Mouse (Mus musculus): Measurements from ENCODE around the gene Usp2. TPM values are rescaled to one million over a fixed set of nuclear protein-coding genes. Genes with fewer than 3 reads are reported as not detected.

Usp2 gene
- 4.7 TPM for polyA plus RNA-seq (2014; fragmentation: Illumina TruSeq; extraction: RNeasy Lipid Tissue Mini Kit (QIAGEN cat#74804); ENCODE audit: low read depth, low replicate concordance)

GRCm38 (mm10) chr9:44066785-44067225 is at the start of gene Usp2:
Gene Usp2, plus strand, starts transcription at chr9:44067021.

GRCm38 (mm10) chr9:44042836-44043707 is 23.7 kb upstream of the Usp2 start, which contains the start of gene Thy1:
Gene Thy1, plus strand, starts transcription at chr9:44043384.

GRCm38 (mm10) chr9:44101490-44101889 is 34.7 kb downstream of the Usp2 start, which contains the start of gene Mfrp:
Gene Mfrp, plus strand, starts transcription at chr9:44101729.

GRCm38 (mm10) chr9:44107110-44107509 is 40.3 kb downstream of the Usp2 start, which contains the start of gene C1qtnf5:
Gene C1qtnf5, plus strand, starts transcription at chr9:44107245.

GRCm38 (mm10) chr9:44113105-44113789 is 46.4 kb downstream of the Usp2 start, which contains the start of the genes Gm49380 and Rnf26:
Gene Gm49380, minus strand, starts transcription at chr9:44113500.
Gene Rnf26, minus strand, starts transcription at chr9:44113517.

GRCm38 (mm10) chr9:44134101-44134850 is 67.5 kb downstream of the Usp2 start, which contains the start of gene Mcam:
Gene Mcam, plus strand, starts transcription at chr9:44134469.

Other genes starting within 250 kb of the Usp2 start
- 1.9 TPM for gene Thy1, start 23.6 kb upstream of the Usp2 start, polyA plus RNA-seq (2014; fragmentation: Illumina TruSeq; extraction: RNeasy Lipid Tissue Mini Kit (QIAGEN cat#74804); ENCODE audit: low read depth, low replicate concordance)
- gene Mfrp, start 34.7 kb downstream of the Usp2 start, polyA plus RNA-seq (2014; fragmentation: Illumina TruSeq; extraction: RNeasy Lipid Tissue Mini Kit (QIAGEN cat#74804); ENCODE audit: low read depth, low replicate concordance): not detected
- not detected for gene C1qtnf5, start 40.2 kb downstream of the Usp2 start, polyA plus RNA-seq (2014; fragmentation: Illumina TruSeq; extraction: RNeasy Lipid Tissue Mini Kit (QIAGEN cat#74804); ENCODE audit: low read depth, low replicate concordance)
- 0.32 TPM for gene Gm49380, start 46.5 kb downstream of the Usp2 start, polyA plus RNA-seq (2014; fragmentation: Illumina TruSeq; extraction: RNeasy Lipid Tissue Mini Kit (QIAGEN cat#74804); ENCODE audit: low read depth, low replicate concordance)
- gene Rnf26, start 46.5 kb downstream of the Usp2 start, polyA plus RNA-seq (2014; fragmentation: Illumina TruSeq; extraction: RNeasy Lipid Tissue Mini Kit (QIAGEN cat#74804); ENCODE audit: low read depth, low replicate concordance): 0.82 TPM
- 13.8 TPM for gene Mcam, start 67.4 kb downstream of the Usp2 start, polyA plus RNA-seq (2014; fragmentation: Illumina TruSeq; extraction: RNeasy Lipid Tissue Mini Kit (QIAGEN cat#74804); ENCODE audit: low read depth, low replicate concordance)
- 83.6 TPM for gene Cbl, start 167.0 kb downstream of the Usp2 start, polyA plus RNA-seq (2014; fragmentation: Illumina TruSeq; extraction: RNeasy Lipid Tissue Mini Kit (QIAGEN cat#74804); ENCODE audit: low read depth, low replicate concordance)
- not detected for gene Ccdc153, start 173.7 kb downstream of the Usp2 start, polyA plus RNA-seq (2014; fragmentation: Illumina TruSeq; extraction: RNeasy Lipid Tissue Mini Kit (QIAGEN cat#74804); ENCODE audit: low read depth, low replicate concordance)
- gene Pdzd3, start 184.4 kb downstream of the Usp2 start, polyA plus RNA-seq (2014; fragmentation: Illumina TruSeq; extraction: RNeasy Lipid Tissue Mini Kit (QIAGEN cat#74804); ENCODE audit: low read depth, low replicate concordance): 1.5 TPM
- 0.38 TPM for gene Nlrx1, start 201.6 kb downstream of the Usp2 start, polyA plus RNA-seq (2014; fragmentation: Illumina TruSeq; extraction: RNeasy Lipid Tissue Mini Kit (QIAGEN cat#74804); ENCODE audit: low read depth, low replicate concordance)
- not detected for gene Abcg4, start 221.6 kb downstream of the Usp2 start, polyA plus RNA-seq (2014; fragmentation: Illumina TruSeq; extraction: RNeasy Lipid Tissue Mini Kit (QIAGEN cat#74804); ENCODE audit: low read depth, low replicate concordance)
- gene Hinfp, start 238.7 kb downstream of the Usp2 start, polyA plus RNA-seq (2014; fragmentation: Illumina TruSeq; extraction: RNeasy Lipid Tissue Mini Kit (QIAGEN cat#74804); ENCODE audit: low read depth, low replicate concordance): 20.5 TPM

All from sigmoid colon, adult 10 weeks (tissue).